Mouse (Mus musculus) retina, postnatal 1 day (tissue): ENCODE measurements around the gene Rps25.

Source experiments
- DNase-seq: peaks from one replicate; pipeline ENCODE4 v3.0.0-alpha.2; 2012

Rps25 gene

DNA sequence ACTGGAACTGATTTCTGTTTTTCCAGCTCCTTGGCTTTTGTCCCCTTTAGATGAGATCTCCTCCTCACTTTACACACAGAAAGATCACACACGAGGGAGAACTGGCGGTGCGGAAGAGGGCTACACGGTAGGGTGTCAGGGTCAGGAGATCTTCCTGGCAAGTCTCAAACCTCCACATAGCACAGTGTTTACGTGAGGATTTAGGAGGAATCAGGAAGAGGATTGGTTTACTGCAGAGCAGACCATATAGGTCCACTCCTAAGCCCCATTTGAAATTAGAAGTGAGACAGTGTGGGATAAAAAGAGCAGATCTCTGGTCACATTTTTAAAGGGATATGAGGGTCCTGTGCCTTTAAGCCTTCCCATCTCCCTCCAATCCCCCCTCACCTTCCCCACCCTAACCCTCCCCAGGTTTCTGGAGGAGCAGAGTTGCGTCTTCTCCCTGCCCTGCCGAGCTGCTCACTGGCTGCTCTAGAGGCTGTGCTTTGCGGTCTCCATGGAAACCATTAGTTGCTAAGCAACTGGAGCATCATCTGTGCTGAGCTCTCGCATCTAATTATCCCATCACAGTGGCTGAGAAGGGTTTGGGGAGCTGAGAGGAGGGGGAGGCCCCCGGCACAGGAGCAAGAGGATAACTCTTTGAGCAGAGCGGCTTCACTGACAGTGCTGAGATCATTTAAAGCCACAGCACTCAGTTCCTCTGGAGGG is 50.2 kb downstream of the Rps25 start:
- DNase-seq: peak; percentile 100
